Mouse (Mus musculus) liver, embryonic 12.5 days (tissue): ENCODE results near the gene Setd1a. TPM values are rescaled to one million over a fixed set of nuclear protein-coding genes. Genes with fewer than 3 reads are reported as not detected.
A peak's percentile ranks its signal among the peaks of the same experiment; 100 is the strongest.

Source experiments
- ATAC-seq: fragments of 200-750 bp; cut with Nextera tagmentation; 2 replicates; pipeline ENCODE4 v1.8.0; 2017; ENCODE audit warnings: moderate number of reproducible peaks, mild to moderate bottlenecking, moderate library complexity
- H3K27ac ChIP-seq: fragments of 300-500 bp; sonication (generic); 2 replicates; pipeline ENCODE4 v1.5.1; 2016; ENCODE audit warnings: mild to moderate bottlenecking
- H3K27me3 ChIP-seq: fragments of 300-500 bp; sonication (generic); replicated peaks from 2 replicates; pipeline ENCODE4 v1.6.1; 2016; ENCODE audit warnings: mild to moderate bottlenecking, moderate library complexity
- H3K36me3 ChIP-seq: fragments of 300-500 bp; sonication (generic); 2 replicates; pipeline ENCODE4 v1.6.1; 2016; ENCODE audit warnings: mild to moderate bottlenecking, moderate library complexity
- H3K4me1 ChIP-seq: fragments of 300-500 bp; sonication (generic); 2 replicates; pipeline ENCODE4 v1.6.1; 2016
- H3K4me2 ChIP-seq: fragments of 300-500 bp; sonication (generic); 2 replicates; pipeline ENCODE4 v1.6.1; 2016; ENCODE audit warnings: mild to moderate bottlenecking, moderate library complexity
- H3K4me3 ChIP-seq: fragments of 300-500 bp; sonication (generic); 2 replicates; pipeline ENCODE4 v1.5.1; 2016; ENCODE audit warnings: mild to moderate bottlenecking, moderate library complexity
- H3K9ac ChIP-seq: fragments of 300-500 bp; sonication (generic); 2 replicates; pipeline ENCODE4 v1.6.1; 2016; ENCODE audit warnings: mild to moderate bottlenecking, moderate library complexity
- H3K9me3 ChIP-seq: fragments of 300-500 bp; sonication (generic); replicated peaks from 2 replicates; pipeline ENCODE4 v1.6.1; 2016; ENCODE audit warnings: mild to moderate bottlenecking, moderate library complexity
- WGBS: fragments of 180-500 bp; shearing (Covaris S2); methylation state at CpG from one replicate; pipeline ENCODE4 v1.1.7; 2016; ENCODE audit not compliant: insufficient replicate concordance; 5-methylcytosine and 5-hydroxymethylcytosine counted together
- polyA plus RNA-seq: library from polyadenylated mRNA; unstranded; fragments of >200 nt; fragmentation: Nextera tagmentation; extraction: Ambion mirVana; gene quantifications from 2 replicates; pipeline ENCODE4 v1.2.1, GENCODE M21; 2016

The Setd1a gene
- polyA plus RNA-seq, 1 experiment from 2014 or later: 13.7 TPM

- no peaks in the 10 kb centered on the region for H3K27me3 ChIP-seq
- peaks cover 17% of the 10 kb centered on the region for H3K4me1 ChIP-seq
- H3K4me3 ChIP-seq: peak overlapping the region; percentile 69
- H3K9me3 ChIP-seq: no peaks in the 10 kb centered on the region
- WGBS: under 1% methylated on average over 40 of the region's 40 CpGs
- H3K27ac ChIP-seq: peak overlapping the region; percentile 90
- H3K36me3 ChIP-seq: peaks cover 33% of the 10 kb centered on the region
- H3K4me2 ChIP-seq: peak overlapping the region; percentile 98
- ATAC-seq: peak; percentile 74
- H3K9ac ChIP-seq: peak overlapping the region; percentile 80
Measured at GRCm38 (mm10) chr7:127842001-127842718, 65.7 kb downstream of the Setd1a start.

Other genes starting within 250 kb of the Setd1a start
- gene Tmem265, start 215.3 kb upstream of the Setd1a start, polyA plus RNA-seq: 1.7 and 2.9 TPM in 2 replicates
- 23.1 and 26.7 TPM in 2 replicates for gene Phkg2, start 203.3 kb upstream of the Setd1a start, polyA plus RNA-seq
- gene Ccdc189, start 188.1 kb upstream of the Setd1a start, polyA plus RNA-seq: 7.9 and 8.8 TPM in 2 replicates
- gene Rnf40, start 187.9 kb upstream of the Setd1a start, polyA plus RNA-seq: 36.3 and 36.9 TPM in 2 replicates
- gene Zfp629, start 160.9 kb upstream of the Setd1a start, polyA plus RNA-seq: 3.3 and 3.8 TPM in 2 replicates
- gene Bcl7c, start 67.7 kb upstream of the Setd1a start, polyA plus RNA-seq: 40.6 and 43.6 TPM in 2 replicates
- gene Ctf1, start 63.9 kb upstream of the Setd1a start, polyA plus RNA-seq: 3.6 and 4.6 TPM in 2 replicates
- gene Ctf2, start 44.5 kb upstream of the Setd1a start, polyA plus RNA-seq: 0.13 and 0.26 TPM in 2 replicates
- 3.7 TPM in 2 replicates for gene Fbxl19, start 32.1 kb upstream of the Setd1a start, polyA plus RNA-seq
- 14.8 and 15.0 TPM in 2 replicates for gene Orai3, start 6.9 kb upstream of the Setd1a start, polyA plus RNA-seq
- not detected in 2 replicates for gene Gm49388, start 8.9 kb downstream of the Setd1a start, polyA plus RNA-seq
- 28.0 and 29.8 TPM in 2 replicates for gene Hsd3b7, start 23.9 kb downstream of the Setd1a start, polyA plus RNA-seq
- gene Stx4a, start 47.6 kb downstream of the Setd1a start, polyA plus RNA-seq: 19.0 and 21.1 TPM in 2 replicates
- 0.20 and 0.56 TPM in 2 replicates for gene Stx1b, start 47.9 kb downstream of the Setd1a start, polyA plus RNA-seq
- gene Zfp646, start 99.6 kb downstream of the Setd1a start, polyA plus RNA-seq: 8.6 and 9.1 TPM in 2 replicates
- 11.2 and 11.3 TPM in 2 replicates for gene Zfp668, start 100.2 kb downstream of the Setd1a start, polyA plus RNA-seq
- 0.26 and 0.49 TPM in 2 replicates for gene Prss53, start 114.3 kb downstream of the Setd1a start, polyA plus RNA-seq
- gene Gm21974, start 118.8 kb downstream of the Setd1a start, polyA plus RNA-seq: not detected in 2 replicates
- gene Vkorc1, start 118.9 kb downstream of the Setd1a start, polyA plus RNA-seq: 75.0 and 80.3 TPM in 2 replicates
- gene Bckdk, start 127.4 kb downstream of the Setd1a start, polyA plus RNA-seq: 81.3 and 82.2 TPM in 2 replicates
- gene Kat8, start 135.8 kb downstream of the Setd1a start, polyA plus RNA-seq: 29.5 and 31.0 TPM in 2 replicates
- gene Prss8, start 153.4 kb downstream of the Setd1a start, polyA plus RNA-seq: 4.0 and 4.4 TPM in 2 replicates
- gene Prss36, start 170.1 kb downstream of the Setd1a start, polyA plus RNA-seq: 3.9 and 5.1 TPM in 2 replicates
- 217 and 225 TPM in 2 replicates for gene Fus, start 190.8 kb downstream of the Setd1a start, polyA plus RNA-seq
- 32.9 and 33.8 TPM in 2 replicates for gene Pycard, start 217.2 kb downstream of the Setd1a start, polyA plus RNA-seq
- gene Trim72, start 227.3 kb downstream of the Setd1a start, polyA plus RNA-seq: not detected in 2 replicates